Mouse (Mus musculus) MEL (cell line): ENCODE data around the gene Tssk2.

ENCODE experiments used
- CTCF ChIP-seq, 3 experiments: IDR thresholded peaks in 2 of 3; conservative IDR thresholded peaks in 1 of 3; 2 replicates each; pipeline ENCODE4 v1.5.1; 2011 to 2012; ENCODE audit warnings: low read length in 3 of 3, low read depth in 2 of 3, mild to moderate bottlenecking in 2 of 3, improper control_type of control experiment in 1 of 3, inconsistent platforms in 1 of 3, mixed read lengths in 1 of 3, moderate library complexity in 1 of 3; ENCODE audit not compliant: control insufficient read depth in 1 of 3, insufficient read depth in 1 of 3, poor library complexity in 1 of 3, severe bottlenecking in 1 of 3
- GATA1 ChIP-seq: IDR thresholded peaks from 2 replicates; pipeline ENCODE4 v1.6.1; 2011; ENCODE audit warnings: low read depth, low read length, improper control_type of control experiment
- MYB ChIP-seq: IDR thresholded peaks from 2 replicates; pipeline ENCODE4 v1.6.1; 2011; ENCODE audit warnings: mild to moderate bottlenecking, low read depth, low read length, improper control_type of control experiment
- POLR2A ChIP-seq, 2 experiments: IDR thresholded peaks; 2 replicates each; pipeline ENCODE4 v1.6.1; 2011 to 2012; ENCODE audit warnings: low read length in 2 of 2, mild to moderate bottlenecking in 2 of 2, control low read depth in 1 of 2, improper control_type of control experiment in 1 of 2, low read depth in 1 of 2, moderate library complexity in 1 of 2; ENCODE audit not compliant: control insufficient read depth in 1 of 2, insufficient read depth in 1 of 2, poor library complexity in 1 of 2
- TAL1 ChIP-seq: IDR thresholded peaks from 2 replicates; pipeline ENCODE4 v1.6.1; 2012; ENCODE audit warnings: mild to moderate bottlenecking, inconsistent platforms, low read length, moderate library complexity, mixed read lengths
- ZC3H11A ChIP-seq: IDR thresholded peaks from 2 replicates; pipeline ENCODE4 v1.6.1; 2012; ENCODE audit warnings: low read depth, mild to moderate bottlenecking, inconsistent platforms, low read length, improper control_type of control experiment

GRCm38 (mm10) chr16:17928087-17928580, 29.7 kb downstream of the Tssk2 start, which contains the start of gene Slc25a1:
- TF ChIP-seq MYB = no peak
- no peak for TF ChIP-seq ZC3H11A
- no peak for TF ChIP-seq TAL1
- TF ChIP-seq GATA1 = no peak
- TF ChIP-seq POLR2A (IDR thresholded peaks at IDR 0.05; ENCODE audit: control insufficient read depth in 1 of 2, insufficient read depth in 1 of 2, low read depth in 1 of 2, low read length in 2 of 2, poor library complexity in 1 of 2) = peak; percentile 14 to 94
- no peak for TF ChIP-seq CTCF (IDR thresholded peaks at IDR 0.05 in 2 of 3, conservative IDR thresholded peaks at IDR 0.05 in 1 of 3; ENCODE audit: control insufficient read depth in 1 of 3, insufficient read depth in 1 of 3, low read depth in 2 of 3, low read length in 3 of 3, poor library complexity in 1 of 3, severe bottlenecking in 1 of 3)
